Mouse (Mus musculus) ES-Bruce4 (cell line): ENCODE data around the gene Mre11a.

Experiments
- CTCF ChIP-seq: IDR thresholded peaks from one replicate; pipeline ENCODE4 v1.8.1; 2011; ENCODE audit warnings: low read depth, low read length
- EP300 ChIP-seq: IDR thresholded peaks from 2 replicates; pipeline ENCODE4 v1.6.1; 2011; ENCODE audit warnings: low read depth, low read length; ENCODE audit not compliant: insufficient read depth
- POLR2A ChIP-seq: IDR thresholded peaks from one replicate; pipeline ENCODE4 v1.8.1; 2011; ENCODE audit warnings: low read length; ENCODE audit not compliant: insufficient read depth

- TF ChIP-seq CTCF: no peak
- TF ChIP-seq POLR2A: no peak
- TF ChIP-seq EP300: no peak
These were observed 32.9 kb upstream of the Mre11a start for GRCm38 (mm10) chr9:14751503-14752000.
